Mouse (Mus musculus) megakaryocyte-erythroid progenitor cell, adult 5-6 weeks (primary cell): ENCODE measurements around the gene Tppp3. TPM values are rescaled to one million over a fixed set of nuclear protein-coding genes. Genes with fewer than 3 reads are reported as not detected.

Experiments used
- ATAC-seq: replicated peaks from 2 replicates; pipeline ENCODE4 v1.8.0; 2016; ENCODE audit warnings: mild to moderate bottlenecking, inconsistent platforms; ENCODE audit not compliant: severe bottlenecking, poor library complexity, low FRiP score, low TSS enrichment
- total RNA-seq, 2 experiments: library from RNA; stranded (forward) in 1 of 2; stranded (reverse) in 1 of 2; fragments of 200-1000, 215-1000 nt in 1 of 2; fragments of >200 nt in 1 of 2; fragmentation: Nextera tagmentation in 1 of 2; gene quantifications; 2 replicates each; pipeline ENCODE4 v1.2.3; 2014 to 2017

Gene Tppp3
- 0.45 and 1.4 TPM in 2 replicates for total RNA-seq (2014; fragmentation: Nextera tagmentation)
- 1.3 TPM in 1 of 2 replicates, not detected in the other for total RNA-seq (2017)

- ATAC-seq: peak; percentile 85
Measured at GRCm38 (mm10) chr8:105471314-105472015, at the start of gene Tppp3. TSS of gene Tppp3 (minus strand) at chr8:105471526.

DNA sequence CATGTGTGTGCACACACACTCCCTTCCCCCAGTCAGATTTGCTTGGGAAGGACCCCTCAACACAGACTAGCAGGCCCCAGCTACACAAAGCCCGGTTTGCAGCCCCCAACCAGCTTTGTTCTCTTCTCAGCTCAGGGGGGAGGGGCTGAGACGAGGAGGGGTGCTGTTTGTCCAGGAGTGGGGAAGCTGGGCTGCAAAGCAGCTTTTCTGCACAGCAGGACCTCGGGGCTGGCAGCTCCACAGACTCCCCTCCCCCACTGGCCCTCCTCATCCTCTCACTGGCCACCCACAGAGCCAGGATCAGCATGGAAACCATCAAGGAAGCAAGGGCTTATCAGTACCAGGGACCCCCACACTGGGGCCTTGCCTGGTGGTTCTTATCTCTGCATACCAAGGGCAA, 49.7 kb upstream of the Tppp3 start:
- ATAC-seq: no peak

DNA sequence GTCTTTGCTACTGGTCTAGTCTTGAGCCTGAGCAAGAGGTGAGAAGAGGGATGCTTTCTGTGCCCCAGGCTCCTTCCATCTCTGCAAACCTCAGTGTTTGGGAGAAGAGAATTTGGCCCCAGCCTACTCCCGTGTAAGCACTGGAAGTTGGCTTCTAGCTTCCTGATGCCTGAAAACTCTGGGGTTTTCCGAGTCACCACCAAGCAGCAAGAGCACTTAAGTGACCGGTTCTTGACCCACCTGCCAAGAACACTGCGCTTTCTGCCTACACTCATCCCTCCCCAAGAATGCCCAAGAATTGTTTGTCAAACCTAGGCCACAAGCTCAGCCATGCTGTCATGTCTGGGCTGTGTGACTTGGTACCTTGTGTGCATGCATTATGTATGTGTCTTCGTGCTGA, 49.2 kb upstream of the Tppp3 start:
- no peak for ATAC-seq

DNA sequence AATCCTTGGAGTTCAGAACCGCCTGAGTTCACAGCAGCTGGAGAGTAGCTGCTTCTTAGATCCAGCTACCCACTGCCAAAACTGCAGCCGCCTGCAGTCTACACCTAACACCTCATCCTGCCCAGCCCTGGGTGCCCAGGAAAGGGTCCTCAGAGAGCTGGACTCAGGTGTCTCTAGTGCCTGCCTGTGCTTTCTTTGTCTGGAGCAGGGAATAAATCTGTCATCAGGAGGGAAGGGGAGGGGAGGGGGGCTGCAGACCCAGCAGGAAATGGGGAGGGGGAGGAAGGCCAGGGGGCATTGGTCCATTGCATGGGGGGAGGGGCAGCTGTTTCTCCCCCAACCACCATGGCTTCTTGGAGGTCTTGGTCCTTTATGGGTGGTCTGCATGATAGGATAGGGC, 48.3 kb upstream of the Tppp3 start:
- no peak for ATAC-seq

DNA sequence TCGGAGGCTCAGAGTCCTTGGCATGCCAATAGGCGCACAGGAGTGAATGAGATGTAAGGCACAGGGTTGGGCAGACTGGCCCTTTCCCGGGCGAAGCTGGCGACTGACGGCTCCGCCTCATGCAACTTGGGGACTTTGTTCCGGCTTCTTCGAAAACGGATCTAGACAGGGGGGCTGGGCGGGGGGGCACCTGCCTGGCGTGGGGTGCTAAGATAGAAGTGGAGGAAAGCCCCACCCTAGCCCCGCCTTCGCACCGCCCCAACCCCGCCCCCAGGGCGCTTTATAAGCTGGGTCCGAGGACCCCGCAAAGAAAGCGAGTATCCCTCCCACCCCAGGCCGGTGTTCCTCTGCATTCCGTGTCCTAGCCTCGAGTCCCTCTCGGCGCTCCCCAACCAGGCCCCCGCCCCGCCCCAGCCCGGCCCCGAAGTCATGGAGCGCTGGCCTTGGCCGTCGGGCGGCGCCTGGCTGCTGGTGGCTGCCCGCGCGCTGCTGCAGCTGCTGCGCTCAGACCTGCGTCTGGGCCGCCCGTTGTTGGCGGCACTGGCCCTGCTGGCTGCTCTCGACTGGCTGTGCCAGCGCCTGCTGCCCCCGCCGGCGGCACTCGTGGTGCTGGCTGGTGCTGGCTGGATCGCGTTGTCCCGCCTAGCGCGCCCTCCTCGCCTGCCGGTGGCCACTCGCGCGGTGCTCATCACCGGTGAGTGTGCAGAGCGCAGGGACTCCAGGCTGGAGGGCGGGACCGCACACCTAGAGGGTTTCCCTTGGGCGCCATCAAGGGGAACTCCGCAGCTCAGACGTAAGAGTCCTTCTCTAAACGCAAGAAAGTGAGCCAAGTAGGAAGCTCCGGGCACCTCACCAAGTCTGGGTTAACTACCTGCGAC, 47.3 kb upstream of the Tppp3 start, which contains the start of gene Hsd11b2:
Hsd11b2 (plus strand) TSS at position 320 of the 878 bp plus-strand sequence.
- peak; percentile 32 for ATAC-seq

DNA sequence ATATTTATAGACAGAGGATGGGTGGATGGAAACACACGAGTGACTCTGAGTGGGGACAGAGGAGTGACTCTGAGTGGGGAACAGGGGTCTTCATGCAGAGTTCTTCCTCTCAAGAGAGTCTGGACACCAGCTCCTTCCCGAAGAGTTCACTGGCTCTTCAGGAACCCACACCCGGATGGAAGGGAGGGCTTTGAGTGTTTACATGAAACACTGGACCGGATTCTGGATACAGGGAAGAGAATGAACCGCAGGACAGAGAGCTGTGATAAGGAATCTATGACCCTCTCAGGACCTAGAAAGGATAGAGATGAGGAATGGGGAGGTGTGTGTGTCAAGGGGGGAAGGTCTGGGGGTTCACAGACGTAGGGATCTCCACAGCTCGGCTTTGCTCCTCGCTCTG, 46.0 kb upstream of the Tppp3 start:
- ATAC-seq: no peak

DNA sequence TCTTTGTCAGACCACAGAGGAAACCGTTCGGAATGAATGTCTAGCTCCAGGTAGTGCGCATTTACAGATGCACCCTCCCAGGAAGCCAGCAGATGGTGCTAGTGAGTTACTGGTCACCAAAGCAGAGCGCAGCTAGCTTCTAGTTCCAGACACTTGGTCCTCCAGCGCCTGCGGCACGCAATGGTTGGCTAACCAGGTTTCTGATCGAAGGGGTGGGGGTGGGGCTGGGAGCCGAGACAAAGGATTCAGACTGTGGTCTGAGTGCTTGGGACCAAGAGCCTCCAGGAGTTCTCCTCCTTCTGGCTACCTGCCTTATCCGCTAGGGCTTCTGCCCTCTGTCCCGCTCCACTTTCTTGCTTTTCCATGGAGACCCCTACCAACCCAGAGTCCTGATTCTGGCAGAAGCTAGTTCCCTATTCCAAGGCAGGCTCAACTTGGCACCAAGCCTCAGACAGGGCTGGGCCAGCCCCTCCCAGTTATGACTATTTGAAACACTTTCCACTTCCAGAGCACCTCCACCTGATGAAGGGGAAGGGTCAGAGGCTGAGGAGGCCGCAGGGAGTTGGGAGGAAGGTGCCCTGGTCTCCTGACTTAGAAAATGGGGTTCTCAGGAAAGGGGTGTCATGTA, 44.8 kb upstream of the Tppp3 start:
- peak; percentile 60 for ATAC-seq

GRCm38 (mm10) chr8:105514656-105515055, 43.3 kb upstream of the Tppp3 start:
- no peak for ATAC-seq

GRCm38 (mm10) chr8:105514194-105514593, 42.9 kb upstream of the Tppp3 start:
- no peak for ATAC-seq

- ATAC-seq: no peak
Measured at GRCm38 (mm10) chr8:105509997-105510735, 38.8 kb upstream of the Tppp3 start.

DNA sequence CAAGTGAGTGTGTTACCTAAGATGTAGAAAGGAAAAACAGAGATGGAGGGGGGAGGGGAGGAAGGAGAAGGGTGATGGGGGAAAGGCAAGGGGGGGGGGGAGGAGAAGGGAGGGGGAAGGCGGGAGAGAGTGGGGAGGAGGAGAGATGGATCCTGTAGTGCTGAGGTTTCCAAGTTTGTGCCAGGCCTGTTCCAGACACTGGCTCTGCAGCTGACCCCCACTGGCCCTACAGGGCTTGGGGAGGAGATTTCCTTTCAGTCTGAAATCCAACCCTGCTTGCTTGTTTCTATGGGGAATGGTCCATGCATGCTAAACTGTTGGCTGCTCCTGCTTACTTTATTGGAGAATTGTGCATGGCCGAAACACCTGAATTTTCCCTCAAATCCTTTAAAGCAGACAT, 37.4 kb upstream of the Tppp3 start:
- no peak for ATAC-seq

- no peak for ATAC-seq
Measured at GRCm38 (mm10) chr8:105506977-105507376, 35.7 kb upstream of the Tppp3 start.

- no peak for ATAC-seq
Measured at GRCm38 (mm10) chr8:105504617-105505016, 33.3 kb upstream of the Tppp3 start.

DNA sequence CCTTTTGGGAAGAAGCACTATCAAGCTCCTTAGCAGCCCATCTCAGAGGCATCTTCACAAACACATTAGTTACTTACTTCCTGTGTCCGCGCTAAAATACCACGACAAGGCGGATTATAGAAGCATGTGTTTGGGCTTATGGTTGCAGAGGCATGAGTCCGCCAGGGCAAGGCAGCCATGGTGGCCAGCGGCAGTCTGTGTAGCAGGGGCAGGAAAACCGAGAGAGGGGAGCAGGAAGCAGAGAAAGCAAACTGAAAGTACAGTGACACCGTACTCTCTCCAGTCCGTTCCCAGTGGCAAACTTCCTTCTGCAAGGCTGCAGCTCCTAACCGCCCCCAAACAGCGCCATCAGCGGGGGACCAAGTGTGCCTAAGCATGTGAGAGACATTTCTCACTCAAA, 28.5 kb upstream of the Tppp3 start:
- ATAC-seq: no peak

GRCm38 (mm10) chr8:105496439-105497180, 25.3 kb upstream of the Tppp3 start, which contains the start of gene Zdhhc1:
TSS of gene Zdhhc1 (minus strand) at chr8:105496902.
- peak; percentile 87 for ATAC-seq

DNA sequence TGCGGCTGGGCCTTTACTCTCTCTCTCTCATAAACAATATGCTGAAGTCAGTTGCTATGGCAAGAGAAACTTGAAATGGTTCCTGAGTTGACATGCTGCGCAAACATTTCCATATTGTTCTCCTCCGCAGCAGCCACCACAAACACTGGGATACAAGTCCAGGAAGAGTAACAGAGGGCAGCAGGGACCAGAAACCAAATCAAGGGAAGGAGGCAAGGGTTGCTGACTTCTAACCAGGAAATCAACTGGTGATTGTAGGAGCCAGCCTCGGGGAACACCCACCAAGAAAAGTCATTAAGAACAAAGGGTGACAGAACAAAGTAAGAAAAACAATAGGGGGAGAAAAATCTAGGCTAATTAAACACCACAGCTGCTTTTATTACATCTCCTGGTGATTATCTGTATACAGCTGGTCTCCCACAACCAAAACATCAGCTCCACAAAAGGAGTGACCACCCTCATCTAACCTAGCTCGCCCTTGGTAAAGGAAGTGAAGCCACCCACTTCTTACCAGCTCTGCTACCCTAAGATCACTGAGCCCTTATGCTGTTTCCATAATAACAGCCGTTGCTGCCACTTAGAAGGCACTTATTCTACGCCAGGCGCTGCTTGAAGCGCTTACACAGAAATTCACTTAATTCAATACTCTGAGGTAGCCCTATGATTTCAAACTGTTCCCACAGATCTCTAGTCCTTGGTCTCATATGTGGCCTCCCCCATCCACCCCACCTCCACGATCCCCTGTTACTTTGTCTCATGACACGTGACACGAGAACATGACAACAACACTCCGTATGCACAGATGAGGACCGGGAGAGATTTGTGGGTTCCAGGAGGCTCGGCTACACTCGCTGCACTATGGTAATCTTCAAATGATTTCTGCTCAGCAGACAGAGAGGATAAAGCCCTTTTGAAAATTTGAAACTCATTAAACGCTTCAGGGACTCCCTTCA, 24.3 kb upstream of the Tppp3 start:
- ATAC-seq: no peak

GRCm38 (mm10) chr8:105494566-105494965, 23.2 kb upstream of the Tppp3 start:
- ATAC-seq: no peak

- no peak for ATAC-seq
Measured at GRCm38 (mm10) chr8:105493495-105493894, 22.2 kb upstream of the Tppp3 start.
